In genomic region chr9:118512681-118513233, GRCm38 (mm10) we compare ENCODE assay signal across 1 mouse cellular context.
TF ChIP-seq lines count a peak whose summit lies in the region.

No protein-coding gene starts in this region.

TF ChIP-seq in MEL, 35 proteins besides CTCF, POLR2A, EP300 and RAD21 (continued from another document):
- 0 out of 2 replicates have a peak, but pooled peaks have one; percentile 45 for TF ChIP-seq JUND (IDR thresholded peaks at IDR 0.05; ENCODE audit: low read depth, low read length)
- no peak for TF ChIP-seq UBTF (IDR thresholded peaks at IDR 0.05; ENCODE audit: borderline replicate concordance, insufficient read depth, low read depth, low read length)
- TF ChIP-seq NELFE (IDR thresholded peaks at IDR 0.05; ENCODE audit: low read depth, low read length), result no peak
TF ChIP-seq in MEL: peak in this region for 11.
